Mouse (Mus musculus) hindbrain, embryonic 13.5 days (tissue): ENCODE measurements around the gene Cdk8. TPM values are rescaled to one million over a fixed set of nuclear protein-coding genes. Genes with fewer than 3 reads are reported as not detected.

ENCODE experiments used
- ATAC-seq: fragments of 200-750 bp; cut with Nextera tagmentation; 2 replicates; pipeline ENCODE4 v1.8.0; 2017; ENCODE audit warnings: moderate TSS enrichment; ENCODE audit not compliant: low FRiP score
- H3K27ac ChIP-seq: fragments of 300-500 bp; sonication (generic); 2 replicates; pipeline ENCODE4 v1.5.1; 2015; ENCODE audit warnings: inconsistent platforms, mild to moderate bottlenecking, moderate library complexity
- H3K27me3 ChIP-seq: fragments of 300-500 bp; sonication (generic); 2 replicates; pipeline ENCODE4 v1.6.1; 2015; ENCODE audit warnings: mild to moderate bottlenecking, inconsistent platforms
- H3K36me3 ChIP-seq: fragments of 300-500 bp; sonication (generic); 2 replicates; pipeline ENCODE4 v1.6.1; 2015; ENCODE audit warnings: mild to moderate bottlenecking, inconsistent platforms
- H3K4me1 ChIP-seq: fragments of 300-500 bp; sonication (generic); replicated peaks from 2 replicates; pipeline ENCODE4 v1.6.1; 2015; ENCODE audit warnings: inconsistent platforms
- H3K4me2 ChIP-seq: fragments of 300-500 bp; sonication (generic); 2 replicates; pipeline ENCODE4 v1.6.1; 2015; ENCODE audit warnings: inconsistent platforms, mild to moderate bottlenecking, moderate library complexity
- H3K4me3 ChIP-seq: fragments of 300-500 bp; sonication (generic); 2 replicates; pipeline ENCODE4 v1.5.1; 2015; ENCODE audit warnings: mild to moderate bottlenecking, inconsistent platforms
- H3K9ac ChIP-seq: fragments of 300-500 bp; sonication (generic); 2 replicates; pipeline ENCODE4 v1.6.1; 2015; ENCODE audit warnings: mild to moderate bottlenecking, inconsistent platforms
- H3K9me3 ChIP-seq: fragments of 300-500 bp; sonication (generic); 2 replicates; pipeline ENCODE4 v1.6.1; 2016; ENCODE audit warnings: inconsistent platforms
- WGBS: fragments of 180-500 bp; shearing (Covaris S2); methylation state at CpG from one replicate; pipeline ENCODE4 v1.1.7; 2015; 5-methylcytosine and 5-hydroxymethylcytosine counted together
- polyA plus RNA-seq: library from polyadenylated mRNA; unstranded; fragments of >200 nt; fragmentation: Nextera tagmentation; extraction: Ambion mirVana; gene quantifications from 2 replicates; pipeline ENCODE4 v1.2.1, GENCODE M21; 2015

Gene Cdk8
- polyA plus RNA-seq, 1 experiment from 2014 or later, result 20.1 TPM

DNA sequence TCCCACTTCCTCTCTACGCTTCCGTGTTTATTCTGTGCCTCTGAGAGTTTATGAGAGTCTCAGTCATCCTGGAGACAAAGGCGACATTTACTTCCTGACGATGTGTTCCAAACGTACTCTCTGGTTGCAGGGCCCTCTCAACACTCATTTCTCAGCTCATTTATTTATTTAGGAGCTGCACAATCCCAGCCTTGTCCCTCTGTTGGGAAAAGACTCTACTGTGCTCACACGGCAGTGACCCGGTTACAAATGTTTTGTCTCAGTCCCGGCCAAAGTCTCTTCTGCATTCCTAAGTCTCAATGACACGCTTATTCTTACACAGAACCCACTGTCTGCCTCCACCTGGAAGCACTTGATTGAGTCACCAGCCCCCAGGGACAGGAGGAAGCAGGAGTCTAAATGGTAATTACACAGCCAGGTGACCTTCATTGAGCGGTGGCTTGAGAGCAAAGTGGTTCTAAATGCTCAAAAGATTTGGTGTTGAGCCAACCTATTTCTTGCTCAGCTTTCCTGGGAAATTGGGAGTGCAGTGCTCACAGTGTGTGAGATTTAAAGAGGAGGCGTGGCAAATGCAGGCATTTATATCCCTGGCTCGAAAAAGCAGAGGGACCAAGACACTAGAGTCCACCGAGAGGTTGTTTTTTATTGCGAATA, 84.4 kb downstream of the Cdk8 start:
- Histone ChIP-seq H3K9ac (no peak overlapping the region), H3K4me1 (peaks cover 24% of the 10 kb centered on the region), H3K27ac (peak overlapping the region; percentile 49), H3K4me2 (no peak overlapping the region), H3K9me3 (no peaks in the 10 kb centered on the region), H3K36me3 (no peaks in the 10 kb centered on the region), H3K4me3 (no peak overlapping the region), H3K27me3 (no peaks in the 10 kb centered on the region)
- peak; percentile 62 for ATAC-seq
- 49% methylated on average over 14 of the region's 14 CpGs for WGBS

GRCm38 (mm10) chr5:146316316-146316715, 85.3 kb downstream of the Cdk8 start:
- Histone ChIP-seq H3K4me3 (no peak overlapping the region), H3K4me2 (no peak overlapping the region), H3K27me3 (no peaks in the 10 kb centered on the region), H3K4me1 (peaks cover 24% of the 10 kb centered on the region), H3K9me3 (no peaks in the 10 kb centered on the region), H3K27ac (0 out of 2 replicates have a peak overlapping the region, but pooled peaks have one; percentile 12), H3K9ac (no peak overlapping the region), H3K36me3 (no peaks in the 10 kb centered on the region)
- 0 out of 2 replicates have a peak, but pooled peaks have one; percentile 40 for ATAC-seq
- 91% methylated on average over 5 of the region's 5 CpGs for WGBS

GRCm38 (mm10) chr5:146318051-146318450, 87.0 kb downstream of the Cdk8 start:
- H3K27me3 ChIP-seq, result no peaks in the 10 kb centered on the region
- peaks cover 24% of the 10 kb centered on the region for H3K4me1 ChIP-seq
- H3K27ac ChIP-seq, result no peak overlapping the region
- no peaks in the 10 kb centered on the region for H3K36me3 ChIP-seq
- H3K4me3 ChIP-seq, result no peak overlapping the region
- H3K9me3 ChIP-seq, result no peaks in the 10 kb centered on the region
- 84% methylated on average over 5 of the region's 5 CpGs for WGBS
- no peak overlapping the region for H3K4me2 ChIP-seq
- ATAC-seq, result no peak
- no peak overlapping the region for H3K9ac ChIP-seq

GRCm38 (mm10) chr5:146318461-146318860, 87.4 kb downstream of the Cdk8 start:
- no peak overlapping the region for H3K4me3 ChIP-seq

GRCm38 (mm10) chr5:146328941-146329340, 97.9 kb downstream of the Cdk8 start:
- Histone ChIP-seq H3K4me2 (no peak overlapping the region), H3K27ac (no peak overlapping the region), H3K36me3 (no peaks in the 10 kb centered on the region), H3K27me3 (no peaks in the 10 kb centered on the region), H3K9ac (no peak overlapping the region), H3K4me1 (peaks cover 6% of the 10 kb centered on the region), H3K9me3 (no peaks in the 10 kb centered on the region), H3K4me3 (no peak overlapping the region)
- 55% methylated on average over 10 of the region's 10 CpGs for WGBS
- no peak for ATAC-seq

More at GRCm38 (mm10) chr5:146318461-146318860, 87.4 kb downstream of the Cdk8 start:
- H3K27ac ChIP-seq, result no peak overlapping the region
- no peak for ATAC-seq
- no peaks in the 10 kb centered on the region for H3K9me3 ChIP-seq
- no peaks in the 10 kb centered on the region for H3K27me3 ChIP-seq
- H3K9ac ChIP-seq, result no peak overlapping the region
- 93% methylated on average over 8 of the region's 8 CpGs for WGBS
- no peaks in the 10 kb centered on the region for H3K36me3 ChIP-seq
- peaks cover 22% of the 10 kb centered on the region for H3K4me1 ChIP-seq
- no peak overlapping the region for H3K4me2 ChIP-seq

- WGBS, result 88% methylated on average over 5 of the region's 5 CpGs
- H3K4me2 ChIP-seq, result no peak overlapping the region
- H3K9me3 ChIP-seq, result no peaks in the 10 kb centered on the region
- no peak overlapping the region for H3K9ac ChIP-seq
- no peaks in the 10 kb centered on the region for H3K27me3 ChIP-seq
- ATAC-seq, result no peak
- no peak overlapping the region for H3K27ac ChIP-seq
- no peaks in the 10 kb centered on the region for H3K36me3 ChIP-seq
- no peak overlapping the region for H3K4me3 ChIP-seq
- peaks cover 6% of the 10 kb centered on the region for H3K4me1 ChIP-seq
Measured at GRCm38 (mm10) chr5:146329541-146329940, 98.5 kb downstream of the Cdk8 start.

DNA sequence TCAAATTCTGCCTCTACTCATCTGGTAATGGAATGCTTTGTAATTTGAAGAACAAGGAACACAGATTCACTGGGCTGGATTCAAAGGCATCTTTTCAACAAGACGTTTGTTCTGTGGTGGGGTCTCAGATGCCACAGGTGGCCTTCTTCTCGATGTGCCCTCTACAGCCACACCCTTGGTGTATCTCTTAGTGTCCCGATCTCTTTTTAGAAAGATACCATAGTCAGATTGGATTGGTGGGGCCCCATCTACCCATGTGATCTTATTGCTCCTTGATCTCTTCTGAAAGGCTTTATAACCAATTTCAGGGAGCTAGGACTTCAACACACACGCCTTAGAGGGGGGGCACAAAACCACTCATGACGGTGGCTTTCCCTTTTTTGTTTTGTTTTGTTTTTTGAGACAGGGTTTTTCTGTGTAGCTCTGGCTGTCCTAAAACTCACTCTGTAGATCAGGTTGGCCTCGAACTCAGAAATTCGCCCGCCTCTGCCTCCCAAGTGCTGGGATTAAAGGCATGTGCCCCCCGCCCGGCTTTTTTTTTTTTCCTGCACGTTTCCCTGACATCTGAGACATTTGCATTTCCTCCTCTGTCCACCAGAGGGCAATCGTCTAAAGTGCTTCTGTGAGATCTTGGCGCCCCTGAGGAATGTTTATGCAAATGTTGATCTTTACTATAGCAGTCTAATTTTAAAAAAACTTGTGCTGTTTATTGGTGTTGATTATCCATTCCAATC, 99.2 kb downstream of the Cdk8 start:
- no peak overlapping the region for H3K4me2 ChIP-seq
- peaks cover 6% of the 10 kb centered on the region for H3K4me1 ChIP-seq
- no peak overlapping the region for H3K4me3 ChIP-seq
- H3K36me3 ChIP-seq, result no peaks in the 10 kb centered on the region
- no peak overlapping the region for H3K27ac ChIP-seq
- no peaks in the 10 kb centered on the region for H3K9me3 ChIP-seq
- H3K27me3 ChIP-seq, result no peaks in the 10 kb centered on the region
- ATAC-seq, result no peak
- H3K9ac ChIP-seq, result no peak overlapping the region
- WGBS, result 42% methylated on average over 13 of the region's 13 CpGs

DNA sequence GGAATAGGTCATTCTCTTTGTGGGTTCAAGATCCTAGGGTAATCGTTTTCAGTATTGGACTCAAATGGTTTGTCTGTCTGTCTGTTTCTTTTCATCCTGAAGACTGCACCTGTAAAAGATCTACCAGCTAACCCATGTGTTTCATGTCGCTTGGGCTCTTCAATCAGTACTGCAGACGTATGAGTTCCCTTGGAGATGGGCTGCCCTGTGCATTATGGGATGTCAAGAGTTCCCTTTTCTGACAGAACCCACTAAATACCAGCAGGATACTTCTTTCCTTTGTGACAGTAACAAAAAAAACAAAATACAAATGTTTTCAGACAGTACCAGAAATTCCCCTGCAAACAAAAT, 99.7 kb downstream of the Cdk8 start:
- Histone ChIP-seq H3K9me3 (no peaks in the 10 kb centered on the region), H3K4me1 (peaks cover 6% of the 10 kb centered on the region), H3K36me3 (no peaks in the 10 kb centered on the region), H3K27me3 (no peaks in the 10 kb centered on the region), H3K9ac (no peak overlapping the region), H3K4me2 (no peak overlapping the region), H3K27ac (no peak overlapping the region), H3K4me3 (no peak overlapping the region)
- 43% methylated on average over 3 of the region's 3 CpGs for WGBS
- ATAC-seq, result no peak

- ATAC-seq, result 0 out of 2 replicates have a peak, but pooled peaks have one; percentile 19
- no peak overlapping the region for H3K4me2 ChIP-seq
- no peak overlapping the region for H3K4me3 ChIP-seq
- H3K27me3 ChIP-seq, result no peaks in the 10 kb centered on the region
- peaks cover 6% of the 10 kb centered on the region for H3K4me1 ChIP-seq
- no peaks in the 10 kb centered on the region for H3K9me3 ChIP-seq
- 74% methylated on average over 11 of the region's 11 CpGs for WGBS
- no peak overlapping the region for H3K9ac ChIP-seq
- H3K36me3 ChIP-seq, result no peaks in the 10 kb centered on the region
- H3K27ac ChIP-seq, result no peak overlapping the region
Measured at GRCm38 (mm10) chr5:146331131-146331530, 100.1 kb downstream of the Cdk8 start.

DNA sequence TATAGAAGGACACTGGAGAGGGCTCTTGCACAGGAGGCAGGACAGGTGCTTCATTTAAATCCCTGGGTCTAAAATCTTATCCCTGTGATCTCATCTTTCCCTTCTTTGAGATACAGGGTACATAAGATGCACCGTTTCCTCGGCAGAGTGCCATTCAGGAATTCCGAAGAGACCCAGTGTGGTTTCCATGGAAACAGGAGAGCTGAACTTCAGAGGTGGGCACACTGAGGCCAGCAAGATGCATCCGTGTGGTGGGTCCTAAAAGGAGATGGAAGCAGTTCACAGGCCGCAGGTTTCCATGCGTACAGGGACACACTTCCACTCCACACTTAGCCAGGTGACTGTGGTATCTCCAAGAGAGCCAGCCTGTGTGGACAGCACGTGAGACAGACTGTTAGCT, 101.5 kb downstream of the Cdk8 start:
- peaks cover 6% of the 10 kb centered on the region for H3K4me1 ChIP-seq
- no peak overlapping the region for H3K4me3 ChIP-seq
- ATAC-seq, result peak; percentile 29; the same call in 1 of the 2 replicates
- no peak overlapping the region for H3K4me2 ChIP-seq
- no peaks in the 10 kb centered on the region for H3K36me3 ChIP-seq
- H3K27ac ChIP-seq, result no peak overlapping the region
- no peaks in the 10 kb centered on the region for H3K27me3 ChIP-seq
- no peaks in the 10 kb centered on the region for H3K9me3 ChIP-seq
- 55% methylated on average over 7 of the region's 7 CpGs for WGBS
- no peak overlapping the region for H3K9ac ChIP-seq

DNA sequence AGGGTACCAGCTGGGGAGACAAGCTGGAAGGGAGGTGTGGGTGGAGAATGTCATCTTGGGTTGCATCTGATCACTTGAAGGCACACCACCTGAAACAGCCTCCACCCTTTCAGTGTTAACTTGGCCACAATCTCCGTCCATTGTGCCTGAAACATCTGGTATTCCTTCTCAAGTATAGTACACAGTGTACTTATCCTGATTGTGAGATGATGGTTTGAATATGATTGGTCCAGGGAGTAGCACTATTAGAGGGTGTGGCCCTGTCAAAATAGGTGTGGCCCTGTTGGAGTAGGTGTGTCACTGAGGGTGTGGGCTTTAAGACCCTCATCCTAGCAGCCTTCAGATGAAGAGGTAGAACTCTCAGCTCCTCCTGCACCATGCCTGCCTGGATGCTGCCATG, 103.4 kb downstream of the Cdk8 start:
- H3K4me3 ChIP-seq, result no peak overlapping the region
- H3K9me3 ChIP-seq, result no peaks in the 10 kb centered on the region
- no peaks in the 10 kb centered on the region for H3K36me3 ChIP-seq
- H3K4me2 ChIP-seq, result no peak overlapping the region
- WGBS, result 81% methylated on average over 1 of the region's 1 CpGs
- no peak overlapping the region for H3K27ac ChIP-seq
- H3K27me3 ChIP-seq, result no peaks in the 10 kb centered on the region
- H3K9ac ChIP-seq, result no peak overlapping the region
- no peak for ATAC-seq
- H3K4me1 ChIP-seq, result peaks cover 6% of the 10 kb centered on the region

GRCm38 (mm10) chr5:146338064-146338463, 107.0 kb downstream of the Cdk8 start:
- ATAC-seq, result no peak
- 56% methylated on average over 9 of the region's 9 CpGs for WGBS

DNA sequence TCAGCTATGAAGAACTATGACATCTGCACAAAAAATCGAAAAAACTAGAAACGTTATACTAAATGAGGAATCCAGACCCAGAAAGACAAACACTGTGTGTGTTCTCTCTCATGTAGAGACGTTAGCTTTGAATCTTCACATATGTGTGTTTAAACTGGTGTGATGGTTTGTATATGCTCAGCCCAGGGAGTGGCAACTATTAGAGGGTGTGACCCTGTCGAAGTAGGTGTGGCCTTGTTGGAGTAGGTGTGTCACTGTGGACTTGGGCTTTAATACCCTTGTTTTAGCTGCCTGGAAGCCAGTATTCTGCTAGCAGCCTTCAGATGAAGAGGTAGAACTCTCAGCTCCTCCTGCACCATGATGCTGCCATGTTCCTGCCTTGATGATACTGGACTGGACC, 109.0 kb downstream of the Cdk8 start:
- H3K9ac ChIP-seq, result no peak overlapping the region
- no peak overlapping the region for H3K4me3 ChIP-seq
- H3K4me1 ChIP-seq, result no peaks in the 10 kb centered on the region
- H3K4me2 ChIP-seq, result no peak overlapping the region
- no peak overlapping the region for H3K27ac ChIP-seq
- WGBS, result 87% methylated on average over 4 of the region's 4 CpGs
- no peaks in the 10 kb centered on the region for H3K27me3 ChIP-seq
- H3K36me3 ChIP-seq, result no peaks in the 10 kb centered on the region
- no peak for ATAC-seq
- H3K9me3 ChIP-seq, result no peaks in the 10 kb centered on the region

More at GRCm38 (mm10) chr5:146338064-146338463, 107.0 kb downstream of the Cdk8 start:
- Histone ChIP-seq H3K27ac (no peak overlapping the region), H3K36me3 (no peaks in the 10 kb centered on the region), H3K9me3 (no peaks in the 10 kb centered on the region), H3K4me3 (no peak overlapping the region), H3K9ac (no peak overlapping the region), H3K27me3 (no peaks in the 10 kb centered on the region), H3K4me2 (no peak overlapping the region), H3K4me1 (no peaks in the 10 kb centered on the region)
